Mouse (Mus musculus) forebrain, embryonic 16.5 days (tissue): Measurements from ENCODE around the gene AU021092. TPM values are rescaled to one million over a fixed set of nuclear protein-coding genes. Genes with fewer than 3 reads are reported as not detected.

Source experiments
- ATAC-seq: fragments of 200-750 bp; cut with Nextera tagmentation; 2 replicates; pipeline ENCODE4 v1.8.0; 2017; ENCODE audit warnings: mild to moderate bottlenecking, moderate library complexity
- H3K27ac ChIP-seq: fragments of 300-500 bp; sonication (generic); 2 replicates; pipeline ENCODE4 v1.5.1; 2014; ENCODE audit warnings: low read length, control low read depth
- H3K27me3 ChIP-seq: fragments of 300-500 bp; sonication (generic); replicated peaks from 2 replicates; pipeline ENCODE4 v1.6.1; 2014; ENCODE audit warnings: low read length; ENCODE audit not compliant: control insufficient read depth, insufficient read depth
- H3K36me3 ChIP-seq: fragments of 300-500 bp; sonication (generic); 2 replicates; pipeline ENCODE4 v1.6.1; 2014; ENCODE audit not compliant: control insufficient read depth, insufficient read depth
- H3K4me1 ChIP-seq: fragments of 300-500 bp; sonication (generic); replicated peaks from 2 replicates; pipeline ENCODE4 v1.6.1; 2014; ENCODE audit warnings: low read length; ENCODE audit not compliant: control insufficient read depth, insufficient read depth
- H3K4me2 ChIP-seq: fragments of 300-500 bp; sonication (generic); 2 replicates; pipeline ENCODE4 v1.6.1; 2014; ENCODE audit warnings: mild to moderate bottlenecking, low read length, control low read depth
- H3K4me3 ChIP-seq: fragments of 300-500 bp; sonication (generic); replicated peaks from 2 replicates; pipeline ENCODE4 v1.5.1; 2014; ENCODE audit warnings: mild to moderate bottlenecking, low read length, control low read depth
- H3K9ac ChIP-seq: fragments of 300-500 bp; sonication (generic); replicated peaks from 2 replicates; pipeline ENCODE4 v1.6.1; 2014; ENCODE audit warnings: low read depth, low read length, control low read depth
- H3K9me3 ChIP-seq: fragments of 300-500 bp; sonication (generic); 2 replicates; pipeline ENCODE4 v1.6.1; 2016; ENCODE audit warnings: low read length; ENCODE audit not compliant: control insufficient read depth
- WGBS: fragments of 180-500 bp; shearing (Covaris S2); extraction: QIAGEN DNeasy Blood & Tissue Kit; methylation state at CpG from one replicate; pipeline ENCODE4 v1.1.7; 2014; 5-methylcytosine and 5-hydroxymethylcytosine counted together
- polyA plus RNA-seq: library from polyadenylated mRNA; unstranded; fragments of >200 nt; fragmentation: Nextera tagmentation; extraction: Ambion mirVana; gene quantifications from 2 replicates; pipeline ENCODE4 v1.2.1, GENCODE M21; 2015

Gene AU021092
- polyA plus RNA-seq: 13.1 and 14.3 TPM in 2 replicates

DNA sequence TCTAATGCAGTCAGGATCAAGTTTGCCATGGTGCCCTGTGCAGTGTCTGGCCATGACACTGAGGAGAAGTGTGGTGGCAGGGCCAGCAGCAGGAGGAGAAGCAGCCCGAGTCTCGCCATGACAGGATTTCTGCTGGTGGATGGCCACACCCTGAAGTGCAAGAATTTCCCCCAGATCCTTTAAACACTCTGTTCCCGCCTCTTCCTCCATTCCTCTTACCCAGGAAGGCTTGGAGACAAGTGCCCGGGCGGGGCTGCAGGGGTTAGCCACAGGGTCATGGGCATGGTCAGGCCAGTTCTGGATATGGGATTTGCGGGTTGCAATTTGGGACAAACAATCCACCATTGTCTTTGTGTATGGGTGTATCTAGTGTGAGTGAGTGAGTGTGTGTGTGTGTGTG, at the start of gene AU021092:
AU021092 (minus strand) TSS at position 160 of the 400 bp plus-strand sequence.
- H3K27me3 ChIP-seq: no peaks in the 10 kb centered on the region; the same call in 1 of the 2 replicates
- no peak within 1 kb of the TSS for H3K27ac ChIP-seq
- WGBS: 77% methylated on average over 6 of the region's 6 CpGs
- no peaks in the 10 kb centered on the region for H3K4me1 ChIP-seq
- no peak for ATAC-seq
- no peaks in the 10 kb centered on the region for H3K9me3 ChIP-seq
- H3K9ac ChIP-seq: no peak within 1 kb of the TSS
- H3K36me3 ChIP-seq: no peaks in the 10 kb centered on the region
- H3K4me2 ChIP-seq: no peak within 1 kb of the TSS
- no peak within 1 kb of the TSS for H3K4me3 ChIP-seq

DNA sequence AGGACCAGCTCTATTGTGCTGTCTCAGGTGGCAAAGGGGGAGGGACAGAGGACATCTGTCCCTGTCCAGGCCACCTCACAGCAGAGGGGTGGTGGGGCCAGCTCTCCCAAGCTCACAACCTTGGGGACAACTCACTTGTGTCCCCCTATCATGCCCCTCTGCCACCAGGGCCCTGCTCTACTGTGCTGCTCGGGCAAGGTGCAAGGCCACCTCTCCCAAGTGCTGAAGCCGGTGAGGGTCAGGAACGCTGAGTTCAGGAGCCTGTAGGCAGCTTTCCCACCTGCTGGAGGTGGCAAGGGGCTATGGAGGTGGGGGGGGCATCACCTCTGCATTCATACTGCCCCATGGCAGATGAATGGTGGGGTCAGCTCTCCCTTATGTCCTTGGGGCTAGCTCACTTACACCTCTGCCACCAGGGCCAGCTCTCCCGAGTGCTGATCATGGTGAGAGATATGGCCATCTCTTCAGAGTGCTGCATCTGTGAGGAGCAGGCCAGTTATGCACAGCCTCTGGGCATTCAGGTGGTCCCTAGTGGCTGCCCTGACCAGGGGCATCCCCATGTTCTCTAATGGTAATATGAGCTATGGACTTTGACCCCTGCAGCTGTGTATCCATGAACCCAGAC, 49.4 kb upstream of the AU021092 start:
- ATAC-seq: no peak
- H3K36me3 ChIP-seq: no peaks in the 10 kb centered on the region
- 94% methylated on average over 4 of the region's 4 CpGs for WGBS
- no peaks in the 10 kb centered on the region for H3K27me3 ChIP-seq
- H3K4me2 ChIP-seq: no peak overlapping the region
- H3K4me1 ChIP-seq: no peaks in the 10 kb centered on the region
- H3K4me3 ChIP-seq: no peak overlapping the region
- no peak overlapping the region for H3K9ac ChIP-seq
- H3K9me3 ChIP-seq: no peaks in the 10 kb centered on the region
- no peak overlapping the region for H3K27ac ChIP-seq

DNA sequence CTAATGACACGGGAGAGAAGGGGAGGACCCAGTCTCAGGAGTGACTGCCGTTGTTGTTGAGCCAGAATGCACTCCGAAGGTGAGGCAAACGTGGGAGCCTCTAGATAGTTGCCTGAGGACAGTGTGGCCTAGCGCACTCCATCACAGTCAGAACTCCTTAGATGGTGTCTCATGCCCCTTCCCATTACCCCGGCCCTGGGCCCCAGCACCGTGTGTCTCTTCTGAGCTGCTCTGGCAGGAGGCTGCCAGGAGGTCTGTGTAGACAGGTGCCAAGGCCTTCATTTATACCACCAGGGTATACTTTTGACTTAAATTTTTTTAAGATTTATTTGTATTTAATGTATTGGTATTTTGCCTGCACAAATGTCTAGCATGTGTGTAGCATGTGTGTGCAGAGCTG, 41.8 kb upstream of the AU021092 start:
- Histone ChIP-seq H3K9ac (no peak overlapping the region), H3K4me3 (no peak overlapping the region), H3K27me3 (no peaks in the 10 kb centered on the region), H3K4me1 (no peaks in the 10 kb centered on the region), H3K27ac (no peak overlapping the region), H3K4me2 (no peak overlapping the region), H3K9me3 (0 out of 2 replicates have a peak, but pooled peaks cover 5% of the 10 kb centered on the region), H3K36me3 (no peaks in the 10 kb centered on the region)
- no peak for ATAC-seq
- WGBS: 93% methylated on average over 7 of the region's 7 CpGs

DNA sequence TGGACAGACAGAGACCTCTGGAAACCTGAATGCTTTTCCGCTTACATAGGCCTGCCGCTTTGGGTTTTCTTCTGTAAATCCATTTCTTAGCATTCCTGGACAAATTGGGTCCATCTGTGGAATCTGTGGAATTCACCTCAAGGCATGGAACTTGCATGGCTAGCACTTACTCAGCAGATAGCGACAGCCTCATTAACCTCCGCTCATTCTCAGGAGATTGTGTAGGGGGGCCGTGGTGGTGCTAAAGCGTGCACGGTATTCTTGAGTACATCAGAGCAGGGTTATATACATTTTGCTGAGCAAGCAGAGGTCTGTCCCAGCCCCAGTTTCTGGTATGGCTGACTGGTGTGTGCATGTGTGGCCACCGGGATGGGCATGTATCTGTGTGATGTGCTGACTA, 41.1 kb upstream of the AU021092 start:
- Histone ChIP-seq H3K27ac (no peak overlapping the region), H3K9me3 (0 out of 2 replicates have a peak, but pooled peaks cover 5% of the 10 kb centered on the region), H3K36me3 (no peaks in the 10 kb centered on the region), H3K9ac (no peak overlapping the region), H3K4me1 (no peaks in the 10 kb centered on the region), H3K27me3 (no peaks in the 10 kb centered on the region), H3K4me2 (no peak overlapping the region), H3K4me3 (no peak overlapping the region)
- 92% methylated on average over 8 of the region's 8 CpGs for WGBS
- no peak for ATAC-seq

DNA sequence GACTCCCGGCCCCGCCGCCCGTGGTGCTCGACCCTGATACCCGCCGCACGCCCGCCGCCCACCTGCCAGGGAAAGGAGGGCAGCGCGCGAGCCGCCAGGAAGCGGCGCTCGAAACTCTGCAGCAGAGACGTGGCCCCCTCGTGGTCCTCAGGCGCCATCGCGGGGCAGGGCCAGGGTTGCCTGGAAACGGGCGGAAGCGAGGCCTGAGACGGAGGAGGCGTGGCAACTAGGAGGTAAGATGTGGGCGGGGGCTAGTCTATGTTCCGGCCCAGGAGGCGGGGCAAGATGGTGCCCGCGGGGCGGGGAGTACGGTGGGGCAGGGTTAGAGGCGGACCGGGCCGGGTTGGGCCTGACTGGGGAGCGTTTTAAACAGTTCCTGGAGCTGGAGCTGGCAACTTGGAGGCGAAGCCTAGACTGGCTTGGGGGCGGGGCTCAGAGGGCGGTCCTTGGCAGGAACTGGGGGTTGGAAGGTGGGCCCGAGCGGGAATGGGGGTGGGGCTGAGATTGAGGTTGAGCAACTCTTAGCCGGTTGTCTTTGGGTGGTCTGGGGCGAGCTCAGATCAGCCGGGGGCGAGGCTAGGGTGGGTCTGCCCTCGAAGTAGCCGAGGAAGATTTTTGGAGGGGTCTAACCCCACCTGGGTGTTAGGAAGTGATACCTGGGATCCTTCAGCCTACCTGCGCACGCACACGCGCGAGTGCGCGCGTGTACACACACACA, 33.8 kb upstream of the AU021092 start, which contains the start of gene Eef2kmt:
Eef2kmt (minus strand) TSS at position 205 of the 718 bp plus-strand sequence.
- Histone ChIP-seq H3K27ac (no peak within 1 kb of the TSS), H3K4me1 (peaks cover 16% of the 10 kb centered on the region)
- under 1% methylated on average over 52 of the region's 57 CpGs for WGBS

DNA sequence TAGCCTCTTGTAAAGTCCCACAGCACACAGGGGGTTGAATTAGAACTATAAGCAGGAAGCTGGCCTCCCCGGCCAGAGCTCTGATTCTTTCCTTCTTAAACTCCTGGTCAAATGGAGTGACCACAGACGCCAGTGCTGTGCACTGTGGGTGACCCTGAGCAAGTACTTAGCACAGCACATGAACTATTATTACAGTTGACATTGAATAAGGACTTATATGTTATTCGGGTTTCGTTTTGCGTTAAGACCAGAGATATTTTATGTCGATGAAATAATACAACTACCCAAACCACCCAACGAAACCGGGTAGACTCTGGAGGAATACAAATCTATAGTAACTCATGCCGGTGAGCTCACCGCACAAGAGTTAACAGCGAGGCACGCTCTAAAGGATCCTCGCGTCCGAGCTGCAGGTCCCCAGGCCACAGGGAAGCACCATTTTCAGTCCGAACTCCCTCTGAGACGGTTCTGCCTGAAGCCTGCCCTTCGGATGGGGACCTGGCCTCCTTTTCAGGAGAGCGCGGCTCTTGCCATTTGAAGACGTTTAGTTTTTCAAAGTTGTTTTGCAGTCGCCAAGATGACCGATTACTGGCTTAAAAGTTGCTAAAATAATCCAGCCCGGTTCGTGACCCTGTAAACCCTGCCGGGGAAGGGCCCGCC, 33.1 kb upstream of the AU021092 start:
- WGBS: 2% methylated on average over 27 of the region's 27 CpGs
- H3K27ac ChIP-seq: no peak overlapping the region

More for the DNA sequence above, 33.8 kb upstream of the AU021092 start, which contains the start of gene Eef2kmt:
- H3K36me3 ChIP-seq: no peaks in the 10 kb centered on the region
- peak within 1 kb of the TSS; percentile 57 for H3K4me3 ChIP-seq
- no peaks in the 10 kb centered on the region for H3K27me3 ChIP-seq
- H3K9me3 ChIP-seq: no peaks in the 10 kb centered on the region
- H3K9ac ChIP-seq: peak within 1 kb of the TSS; percentile 63
- peak within 1 kb of the TSS; percentile 62 for H3K4me2 ChIP-seq
- peak; percentile 98 for ATAC-seq

DNA sequence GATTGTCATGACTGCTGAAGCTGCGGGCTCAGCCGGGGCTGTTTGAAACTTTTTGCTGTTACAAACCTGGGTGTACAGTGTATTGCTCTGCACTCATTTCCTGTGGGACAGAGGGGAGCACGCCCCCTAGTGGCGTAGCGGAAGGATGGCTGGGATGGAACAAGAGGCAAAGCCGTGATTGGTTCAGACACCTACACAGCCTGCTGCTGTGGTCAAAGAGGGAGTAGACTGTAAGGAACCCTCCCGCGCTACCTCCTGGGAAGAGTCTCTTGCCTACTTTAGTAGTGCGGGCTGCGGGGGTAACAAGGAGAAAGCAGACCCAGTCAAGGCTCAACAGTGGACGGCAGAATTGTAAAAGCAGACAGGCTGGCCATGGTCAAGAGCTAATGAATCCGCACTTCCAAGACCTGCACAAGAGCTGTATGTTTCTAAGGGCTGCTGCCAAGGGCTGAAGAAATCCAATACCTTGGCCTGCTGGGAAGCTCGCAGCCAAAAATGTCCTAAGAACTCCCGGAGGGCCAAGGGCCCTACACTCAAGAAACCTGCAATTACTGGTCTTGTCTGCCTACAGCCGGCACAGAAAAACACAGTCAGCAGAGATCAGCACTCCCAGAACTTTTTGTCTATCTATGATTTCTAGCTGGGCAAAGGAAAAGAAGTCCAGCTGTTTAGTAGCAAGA, 32.4 kb upstream of the AU021092 start:
- Histone ChIP-seq H3K27ac (no peak overlapping the region), H3K36me3 (no peaks in the 10 kb centered on the region), H3K4me1 (peaks cover 16% of the 10 kb centered on the region), H3K9me3 (no peaks in the 10 kb centered on the region), H3K4me2 (peak overlapping the region; percentile 62), H3K9ac (0 out of 2 replicates have a peak overlapping the region, but pooled peaks have one; percentile 11), H3K4me3 (peak overlapping the region; percentile 57), H3K27me3 (no peaks in the 10 kb centered on the region)
- ATAC-seq: peak; percentile 3; the same call in 1 of the 2 replicates
- WGBS: 4% methylated on average over 15 of the region's 15 CpGs

More for the DNA sequence above, 33.1 kb upstream of the AU021092 start:
- peak overlapping the region; percentile 62 for H3K4me2 ChIP-seq
- ATAC-seq: peak; percentile 6; the same call in 1 of the 2 replicates
- peak overlapping the region; percentile 57 for H3K4me3 ChIP-seq
- no peaks in the 10 kb centered on the region for H3K9me3 ChIP-seq
- no peaks in the 10 kb centered on the region for H3K27me3 ChIP-seq
- H3K36me3 ChIP-seq: no peaks in the 10 kb centered on the region
- peaks cover 16% of the 10 kb centered on the region for H3K4me1 ChIP-seq
- peak overlapping the region; percentile 63 for H3K9ac ChIP-seq

DNA sequence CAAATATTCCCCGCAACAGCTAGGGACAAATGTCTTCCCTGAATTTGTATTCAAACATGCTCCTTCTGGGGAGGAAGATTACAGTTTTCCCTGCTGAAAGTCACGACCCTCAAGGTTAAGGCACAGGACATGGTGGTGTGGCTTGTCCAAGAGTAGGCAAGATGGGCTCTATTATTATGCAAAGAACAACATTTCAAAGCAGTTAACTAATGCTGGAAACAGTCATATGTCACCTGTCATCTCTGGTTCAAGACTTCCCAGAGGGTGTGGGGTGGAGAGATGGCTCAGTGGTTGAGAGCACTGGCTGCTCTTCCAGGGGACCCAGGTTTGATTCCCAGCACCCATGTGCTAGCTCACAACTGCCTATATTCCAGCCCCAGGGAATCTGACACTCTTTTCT, 30.2 kb upstream of the AU021092 start:
- Histone ChIP-seq H3K9me3 (no peaks in the 10 kb centered on the region), H3K36me3 (no peaks in the 10 kb centered on the region), H3K9ac (no peak overlapping the region), H3K4me1 (peaks cover 16% of the 10 kb centered on the region), H3K27ac (no peak overlapping the region), H3K27me3 (no peaks in the 10 kb centered on the region), H3K4me2 (no peak overlapping the region), H3K4me3 (no peak overlapping the region)
- WGBS: 98% methylated on average over 2 of the region's 2 CpGs
- no peak for ATAC-seq
